Mouse (Mus musculus): ENCODE results near the gene Cpz.

GRCm38 (mm10) chr5:35457364-35457763 lies 68.1 kb downstream of the Cpz start:
- TF ChIP-seq CTCF (IDR thresholded peaks at IDR 0.05; ENCODE audit: low read depth, low read length) (no peak), EP300 (IDR thresholded peaks at IDR 0.05; ENCODE audit: insufficient read depth, low read depth, low read length) (no peak)
